Mouse (Mus musculus): ENCODE data around the gene Aqp5.

DNA sequence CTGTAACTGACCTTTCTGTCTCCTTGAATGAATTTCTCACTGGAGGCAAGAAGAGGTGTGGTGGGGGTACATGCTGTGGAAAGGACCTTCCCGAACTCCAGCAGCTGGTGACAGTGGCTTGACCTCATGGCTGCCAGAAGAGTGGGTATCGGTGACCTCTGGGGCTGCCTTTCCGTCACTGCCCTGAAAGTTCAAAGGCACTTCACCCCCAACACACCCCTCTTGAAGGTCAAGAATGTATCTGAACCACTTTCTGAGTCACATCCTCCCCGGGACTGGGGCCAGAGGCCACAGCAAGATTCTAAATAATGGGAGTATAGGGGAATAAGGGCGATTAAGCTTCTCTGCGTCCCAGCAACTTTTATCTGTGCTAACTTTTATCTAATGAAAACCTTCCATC is 4.8 kb upstream of the Aqp5 start:
- TF ChIP-seq CTCF (IDR thresholded peaks at IDR 0.05; ENCODE audit: insufficient read depth, low read length) (no peak), POLR2A (IDR thresholded peaks at IDR 0.05; ENCODE audit: borderline replicate concordance, extremely low read depth, low read depth, low read length) (no peak)
